Mouse (Mus musculus) C2C12 (cell line): ENCODE data around the gene Emilin1.

ENCODE experiments used
- CEBPB ChIP-seq: IDR thresholded peaks from one replicate; pipeline ENCODE4 v1.6.1; 2011; ENCODE audit warnings: low read depth, mild to moderate bottlenecking, control low read depth, moderate library complexity
- CTCF ChIP-seq: IDR thresholded peaks from one replicate; pipeline ENCODE4 v1.5.1; 2011; ENCODE audit not compliant: control insufficient read depth, insufficient read depth, insufficient read length
- MAX ChIP-seq: IDR thresholded peaks from one replicate; pipeline ENCODE4 v1.6.1; 2011; ENCODE audit warnings: mild to moderate bottlenecking, control low read depth
- MYOG ChIP-seq: IDR thresholded peaks from one replicate; pipeline ENCODE4 v1.6.1; 2011; ENCODE audit not compliant: control insufficient read depth, insufficient read length; ENCODE audit errors: extremely low read depth
- USF1 ChIP-seq: IDR thresholded peaks from one replicate; pipeline ENCODE4 v1.6.1; 2011; ENCODE audit warnings: low read depth, mild to moderate bottlenecking, control low read depth, moderate library complexity

- TF ChIP-seq MAX = no peak
- TF ChIP-seq CTCF = no peak
- TF ChIP-seq CEBPB = no peak
- TF ChIP-seq USF1 = no peak
- no peak for TF ChIP-seq MYOG
Observed at GRCm38 (mm10) chr5:30869405-30870130, 43.6 kb upstream of the Emilin1 start.
